Mouse (Mus musculus) limb, embryonic 13.5 days (tissue): ENCODE data around the gene Clec16a. TPM values are rescaled to one million over a fixed set of nuclear protein-coding genes. Genes with fewer than 3 reads are reported as not detected.

Source experiments
- ATAC-seq: fragments of 200-750 bp; cut with Nextera tagmentation; 2 replicates; pipeline ENCODE4 v1.8.0; 2017; ENCODE audit warnings: low read depth, moderate number of reproducible peaks, moderate TSS enrichment; ENCODE audit not compliant: low FRiP score
- H3K27ac ChIP-seq: fragments of 300-500 bp; sonication (generic); 2 replicates; pipeline ENCODE4 v1.5.1; 2015; ENCODE audit warnings: inconsistent platforms, mild to moderate bottlenecking, moderate library complexity
- H3K27me3 ChIP-seq: fragments of 300-500 bp; sonication (generic); 2 replicates; pipeline ENCODE4 v1.6.1; 2015; ENCODE audit warnings: mild to moderate bottlenecking, inconsistent platforms
- H3K36me3 ChIP-seq: fragments of 300-500 bp; sonication (generic); 2 replicates; pipeline ENCODE4 v1.6.1; 2015; ENCODE audit warnings: inconsistent platforms, mild to moderate bottlenecking, moderate library complexity
- H3K4me1 ChIP-seq: fragments of 300-500 bp; sonication (generic); 2 replicates; pipeline ENCODE4 v1.6.1; 2015; ENCODE audit warnings: inconsistent platforms
- H3K4me2 ChIP-seq: fragments of 300-500 bp; sonication (generic); replicated peaks from 2 replicates; pipeline ENCODE4 v1.6.1; 2015; ENCODE audit warnings: inconsistent platforms, mild to moderate bottlenecking, moderate library complexity
- H3K4me3 ChIP-seq: fragments of 300-500 bp; sonication (generic); 2 replicates; pipeline ENCODE4 v1.5.1; 2015; ENCODE audit warnings: moderate library complexity, mild to moderate bottlenecking, inconsistent platforms
- H3K9ac ChIP-seq: fragments of 300-500 bp; sonication (generic); 2 replicates; pipeline ENCODE4 v1.6.1; 2015; ENCODE audit warnings: mild to moderate bottlenecking, inconsistent platforms
- H3K9me3 ChIP-seq: fragments of 300-500 bp; sonication (generic); 2 replicates; pipeline ENCODE4 v1.6.1; 2016; ENCODE audit warnings: inconsistent platforms
- WGBS: fragments of 180-500 bp; shearing (Covaris S2); methylation state at CpG from one replicate; pipeline ENCODE4 v1.1.7; 2015; 5-methylcytosine and 5-hydroxymethylcytosine counted together
- polyA plus RNA-seq: library from polyadenylated mRNA; unstranded; fragments of >200 nt; fragmentation: Nextera tagmentation; extraction: Ambion mirVana; gene quantifications from 2 replicates; pipeline ENCODE4 v1.2.1, GENCODE M21; 2015

Clec16a gene
- polyA plus RNA-seq, 1 experiment from 2014 or later, result 42.1 TPM

DNA sequence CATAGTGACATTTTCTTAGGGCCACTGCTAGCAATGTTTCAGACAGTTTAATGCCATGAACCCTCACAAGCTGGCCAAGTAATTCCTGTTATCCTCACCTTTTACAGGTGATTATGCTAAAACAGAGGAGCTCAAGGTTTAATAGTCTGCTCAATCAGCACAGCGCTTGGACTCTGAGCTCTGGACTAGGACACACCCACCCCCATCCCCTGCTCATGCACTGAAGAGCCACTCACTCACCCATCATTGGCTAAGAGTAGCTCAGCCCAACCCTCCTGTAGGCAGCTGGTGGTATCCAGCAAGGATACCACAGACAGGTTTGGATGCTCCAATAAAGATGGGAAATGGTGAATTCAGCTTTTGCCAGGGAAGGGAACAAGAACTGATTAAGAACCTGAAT is 111.8 kb downstream of the Clec16a start:
- Histone ChIP-seq H3K36me3 (no peaks in the 10 kb centered on the region), H3K27me3 (no peaks in the 10 kb centered on the region), H3K4me1 (peaks cover 36% of the 10 kb centered on the region), H3K27ac (peak overlapping the region; percentile 22; the same call in 1 of the 2 replicates), H3K4me2 (no peak overlapping the region), H3K9me3 (no peaks in the 10 kb centered on the region), H3K9ac (0 out of 2 replicates have a peak overlapping the region, but pooled peaks have one; percentile 13), H3K4me3 (no peak overlapping the region)
- WGBS, result 36% methylated on average over 1 of the region's 1 CpGs
- ATAC-seq, result no peak

DNA sequence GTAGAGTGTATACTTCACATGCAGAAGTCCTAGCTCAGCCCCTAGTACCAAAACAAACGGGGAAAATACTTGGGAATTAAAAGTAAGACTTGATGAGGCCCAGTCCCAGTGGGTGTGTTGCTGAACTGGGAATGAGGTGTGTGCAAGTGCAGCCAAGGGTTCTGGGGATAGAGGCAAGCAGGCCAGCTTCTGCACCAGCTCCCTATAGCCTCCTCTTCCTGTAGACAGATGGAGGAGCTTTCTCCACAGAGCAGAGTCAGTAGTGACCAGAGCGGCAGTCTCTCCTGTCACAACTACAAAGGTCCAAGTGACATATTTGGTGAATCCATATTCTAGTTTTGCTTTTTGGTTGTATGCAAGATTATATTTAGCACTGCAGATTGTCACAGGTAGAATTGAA is 114.1 kb downstream of the Clec16a start:
- Histone ChIP-seq H3K27me3 (no peaks in the 10 kb centered on the region), H3K9ac (no peak overlapping the region), H3K9me3 (no peaks in the 10 kb centered on the region), H3K4me3 (no peak overlapping the region), H3K27ac (no peak overlapping the region), H3K4me1 (peaks cover 37% of the 10 kb centered on the region), H3K36me3 (no peaks in the 10 kb centered on the region), H3K4me2 (no peak overlapping the region)
- WGBS, result 81% methylated on average over 2 of the region's 2 CpGs
- no peak for ATAC-seq

DNA sequence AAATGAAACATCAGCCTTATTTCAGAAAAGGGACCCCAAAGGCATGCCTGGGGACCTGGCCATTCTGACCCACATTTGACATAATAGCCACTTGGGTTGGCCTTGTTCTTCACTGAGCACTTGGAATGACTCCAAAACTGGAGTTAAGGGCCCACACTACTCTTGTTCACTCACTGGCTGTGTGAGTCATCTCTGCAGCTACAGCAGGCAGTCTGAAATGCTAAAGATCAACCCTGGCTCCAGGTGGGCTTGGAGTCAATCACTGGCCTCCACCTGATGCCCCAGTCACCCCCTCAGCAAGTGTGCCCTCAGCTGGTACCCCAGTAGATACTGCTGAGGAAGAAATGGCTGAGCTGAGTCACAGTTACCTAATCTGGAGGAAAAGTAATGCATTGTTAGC is 115.4 kb downstream of the Clec16a start:
- Histone ChIP-seq H3K27ac (no peak overlapping the region), H3K4me2 (no peak overlapping the region), H3K9ac (no peak overlapping the region), H3K36me3 (no peaks in the 10 kb centered on the region), H3K4me1 (peaks cover 44% of the 10 kb centered on the region), H3K9me3 (no peaks in the 10 kb centered on the region), H3K27me3 (no peaks in the 10 kb centered on the region), H3K4me3 (no peak overlapping the region)
- ATAC-seq, result no peak

DNA sequence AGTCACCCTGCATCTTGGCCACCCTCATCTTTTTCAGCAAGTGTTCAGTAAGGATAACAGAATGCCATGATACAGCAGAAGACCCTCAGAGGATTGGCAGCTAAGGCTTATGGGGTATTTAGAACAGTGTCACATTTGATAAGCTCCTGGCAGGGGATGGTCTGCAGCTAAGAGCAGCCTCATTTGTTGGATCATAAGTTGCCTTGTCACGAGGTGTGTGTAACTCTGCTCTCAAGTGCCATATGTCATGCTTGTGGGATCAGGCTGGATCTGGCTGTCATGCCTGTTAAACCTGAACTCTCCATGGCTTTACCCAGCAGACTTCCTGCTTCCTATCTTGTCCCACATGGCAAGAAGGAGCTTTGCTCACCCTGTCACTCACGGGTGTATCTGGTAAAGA is 116.2 kb downstream of the Clec16a start:
- WGBS, result 61% methylated on average over 2 of the region's 2 CpGs
- Histone ChIP-seq H3K36me3 (no peaks in the 10 kb centered on the region), H3K27me3 (no peaks in the 10 kb centered on the region), H3K27ac (no peak overlapping the region), H3K4me3 (no peak overlapping the region), H3K9ac (no peak overlapping the region), H3K4me1 (peaks cover 42% of the 10 kb centered on the region), H3K4me2 (no peak overlapping the region), H3K9me3 (no peaks in the 10 kb centered on the region)
- no peak for ATAC-seq

DNA sequence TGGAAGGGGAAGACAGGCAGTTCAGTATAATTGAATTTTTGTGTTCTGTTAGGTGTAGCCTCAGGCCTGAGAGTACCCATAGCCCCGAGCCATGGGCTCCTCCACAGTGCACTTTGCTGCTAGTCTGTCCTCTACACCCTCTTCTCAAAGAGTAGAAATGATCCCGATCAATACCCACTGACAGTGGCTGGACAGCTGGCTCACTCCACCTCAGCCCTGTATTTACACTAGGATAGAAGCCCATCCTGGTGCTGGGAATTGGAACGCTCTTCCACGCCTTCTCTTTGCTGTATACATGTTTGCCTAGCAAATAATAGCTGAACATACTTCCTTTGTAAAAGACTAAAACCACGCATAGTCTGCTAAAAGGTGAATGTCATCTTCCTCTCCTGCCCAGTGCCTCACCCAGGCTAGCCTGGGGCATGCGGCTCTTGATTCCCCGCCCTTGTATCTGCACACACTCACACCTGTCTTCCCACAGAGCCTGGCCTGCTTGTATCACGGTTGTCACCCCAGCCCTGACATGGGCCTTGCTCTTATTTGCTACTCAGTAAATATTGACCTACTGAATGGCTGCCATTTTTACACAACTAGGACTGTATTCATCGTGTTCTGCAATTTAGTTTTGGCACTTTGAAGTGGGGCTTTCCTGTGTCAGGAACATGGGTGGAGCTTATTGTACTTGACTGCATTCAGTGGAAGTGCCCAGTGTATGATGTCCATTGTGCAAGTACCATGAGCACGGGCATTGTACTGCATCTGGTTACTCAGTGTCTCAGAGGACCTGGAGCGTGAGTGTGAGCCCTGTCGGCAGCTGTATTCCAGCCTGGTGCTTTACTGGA is 119.0 kb downstream of the Clec16a start:
- Histone ChIP-seq H3K4me2 (no peak overlapping the region), H3K9ac (no peak overlapping the region), H3K36me3 (no peaks in the 10 kb centered on the region), H3K27ac (no peak overlapping the region), H3K4me1 (peaks cover 43% of the 10 kb centered on the region), H3K4me3 (no peak overlapping the region), H3K9me3 (no peaks in the 10 kb centered on the region), H3K27me3 (no peaks in the 10 kb centered on the region)
- ATAC-seq, result no peak
- 84% methylated on average over 12 of the region's 12 CpGs for WGBS

DNA sequence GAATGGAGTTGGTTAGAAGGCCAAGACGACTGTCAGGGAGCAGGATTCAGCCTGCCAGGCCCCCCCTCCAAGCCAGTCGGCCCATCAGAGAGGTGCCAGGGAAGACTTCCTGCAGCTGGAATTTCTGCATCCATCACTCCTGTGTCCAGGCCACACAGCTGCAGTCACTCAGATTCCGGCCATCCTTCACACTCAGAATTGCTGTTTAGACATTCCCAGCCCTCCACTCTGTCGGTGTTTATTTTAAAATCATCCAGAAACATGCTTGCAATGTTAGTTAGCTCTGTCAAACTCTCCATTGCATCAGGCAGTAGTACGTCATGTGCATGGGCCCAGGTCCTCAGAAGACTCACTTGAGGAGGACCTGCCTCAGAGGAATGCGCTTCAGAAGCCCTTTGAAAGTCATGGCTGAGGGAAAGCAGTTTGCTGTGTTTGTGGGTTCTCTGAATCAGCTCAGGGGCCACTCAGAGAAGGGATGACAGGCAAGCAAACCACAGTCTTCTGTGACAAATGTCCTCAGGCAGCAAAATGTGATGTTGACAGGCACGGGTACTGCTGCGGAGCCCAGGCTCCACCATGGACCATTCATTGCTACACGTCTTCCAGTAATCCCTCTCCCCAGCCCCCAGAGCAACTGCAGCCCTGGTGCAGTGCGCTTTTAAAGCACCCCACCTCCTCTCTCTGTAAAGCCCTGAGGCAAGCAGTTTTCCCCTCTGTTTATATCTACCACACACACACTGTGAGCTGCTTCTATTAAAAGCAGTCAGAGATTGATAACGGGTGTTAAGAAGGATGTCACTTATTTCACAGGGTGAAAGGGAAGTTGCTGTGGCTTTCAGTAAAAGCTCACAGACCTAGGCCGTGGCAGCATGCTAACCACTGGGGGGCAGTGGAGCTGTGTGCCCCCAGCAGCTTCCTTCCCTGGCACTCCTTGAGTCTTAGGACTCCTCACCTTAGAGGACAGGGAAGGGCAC is 120.1 kb downstream of the Clec16a start:
- peak overlapping the region; percentile 39; the same call in 1 of the 2 replicates for H3K9ac ChIP-seq

DNA sequence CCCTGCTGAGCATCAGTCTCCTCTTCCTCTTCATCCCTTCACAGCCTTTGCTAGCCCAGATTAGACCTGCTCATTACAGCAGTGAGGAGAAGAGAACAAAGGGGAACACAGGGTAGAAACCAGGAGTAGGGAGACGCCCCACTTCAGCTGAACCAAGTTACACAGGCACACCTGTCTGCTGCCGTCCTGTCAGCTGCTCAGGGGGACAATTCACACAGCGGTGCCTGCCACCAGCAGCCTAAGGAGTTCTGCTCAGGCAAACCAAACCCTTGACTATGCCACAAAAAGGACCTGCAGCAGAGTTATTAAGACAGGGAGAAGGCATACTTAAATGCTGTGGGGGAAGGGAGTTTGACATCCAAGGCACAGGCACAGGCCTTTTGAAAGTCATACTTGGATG is 121.6 kb downstream of the Clec16a start:
- no peaks in the 10 kb centered on the region for H3K27me3 ChIP-seq
- no peak overlapping the region for H3K4me3 ChIP-seq
- peaks cover 32% of the 10 kb centered on the region for H3K4me1 ChIP-seq
- WGBS, result 66% methylated on average over 3 of the region's 3 CpGs
- no peak overlapping the region for H3K4me2 ChIP-seq
- H3K9ac ChIP-seq, result no peak overlapping the region
- H3K9me3 ChIP-seq, result no peaks in the 10 kb centered on the region
- no peak overlapping the region for H3K27ac ChIP-seq
- H3K36me3 ChIP-seq, result no peaks in the 10 kb centered on the region
- no peak for ATAC-seq

More for the DNA sequence above, 120.1 kb downstream of the Clec16a start:
- peaks cover 41% of the 10 kb centered on the region for H3K4me1 ChIP-seq
- ATAC-seq, result peak; percentile 39; the same call in 1 of the 2 replicates
- peak overlapping the region; percentile 28; the same call in 1 of the 2 replicates for H3K27ac ChIP-seq
- H3K27me3 ChIP-seq, result no peaks in the 10 kb centered on the region
- no peak overlapping the region for H3K4me2 ChIP-seq
- WGBS, result 33% methylated on average over 12 of the region's 12 CpGs
- H3K4me3 ChIP-seq, result no peak overlapping the region
- H3K9me3 ChIP-seq, result no peaks in the 10 kb centered on the region
- no peaks in the 10 kb centered on the region for H3K36me3 ChIP-seq

DNA sequence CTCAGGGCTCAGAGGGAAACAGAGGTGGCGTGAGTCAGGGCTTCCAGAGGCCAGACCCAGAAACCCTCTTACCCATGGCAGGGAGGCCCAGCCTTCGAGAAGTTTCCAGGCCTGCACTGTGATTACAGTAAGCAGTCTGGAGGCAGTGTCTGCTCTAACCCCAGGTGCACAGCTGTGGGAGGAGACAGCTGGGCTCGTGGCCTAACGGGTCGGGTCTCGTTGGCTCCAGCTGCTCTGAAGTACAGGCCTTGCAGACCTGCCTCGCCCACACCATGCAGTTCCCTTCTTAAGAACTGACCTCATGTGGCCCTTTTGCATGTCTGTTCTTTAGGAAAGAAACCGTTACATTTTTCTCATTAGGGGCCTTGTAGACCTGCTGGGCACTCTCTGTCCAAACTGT is 123.3 kb downstream of the Clec16a start:
- no peak for ATAC-seq
- Histone ChIP-seq H3K36me3 (no peaks in the 10 kb centered on the region), H3K4me3 (no peak overlapping the region), H3K4me1 (peaks cover 32% of the 10 kb centered on the region), H3K9me3 (no peaks in the 10 kb centered on the region), H3K27me3 (no peaks in the 10 kb centered on the region), H3K27ac (peak overlapping the region; percentile 22; the same call in 1 of the 2 replicates), H3K4me2 (no peak overlapping the region), H3K9ac (no peak overlapping the region)
- WGBS, result 31% methylated on average over 8 of the region's 8 CpGs

DNA sequence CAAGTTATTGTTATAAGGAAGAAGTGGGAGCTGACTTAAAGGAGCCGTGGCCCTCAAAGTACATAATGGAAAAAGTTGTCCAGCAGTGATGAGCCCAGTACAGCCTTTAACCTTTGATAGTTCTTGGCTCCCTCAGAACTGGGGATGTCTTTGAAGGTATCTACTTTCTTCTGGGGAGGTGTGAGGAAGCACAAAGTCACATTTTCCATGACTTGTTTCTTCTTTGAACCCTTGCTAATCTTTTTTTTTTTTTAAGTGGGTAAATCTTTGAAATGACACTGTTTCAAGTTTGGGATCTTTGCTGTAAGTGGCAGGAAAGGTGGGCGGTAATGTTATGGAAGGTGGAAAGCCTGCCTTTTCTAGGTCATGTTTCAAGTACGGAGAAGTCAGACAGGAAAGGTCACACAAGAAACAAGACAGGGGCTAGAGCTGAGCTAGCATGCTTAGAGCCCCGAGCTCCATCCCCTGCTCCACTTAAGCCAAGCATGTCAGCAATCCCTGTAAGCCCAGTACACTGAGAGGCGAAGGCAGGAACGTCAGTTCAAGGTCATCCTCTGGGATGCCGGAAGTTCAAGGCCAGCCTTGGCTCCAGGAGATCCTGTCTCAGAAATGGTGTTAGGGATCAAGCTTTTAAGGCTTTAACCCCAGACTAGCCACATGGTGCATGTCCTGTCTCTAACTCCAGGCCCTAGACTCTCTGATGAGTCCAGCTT is 124.0 kb downstream of the Clec16a start:
- Histone ChIP-seq H3K4me2 (no peak overlapping the region), H3K27me3 (no peaks in the 10 kb centered on the region), H3K9me3 (no peaks in the 10 kb centered on the region), H3K36me3 (no peaks in the 10 kb centered on the region), H3K27ac (no peak overlapping the region), H3K9ac (no peak overlapping the region), H3K4me3 (no peak overlapping the region), H3K4me1 (peaks cover 32% of the 10 kb centered on the region)
- ATAC-seq, result no peak
- WGBS, result 72% methylated on average over 7 of the region's 7 CpGs

DNA sequence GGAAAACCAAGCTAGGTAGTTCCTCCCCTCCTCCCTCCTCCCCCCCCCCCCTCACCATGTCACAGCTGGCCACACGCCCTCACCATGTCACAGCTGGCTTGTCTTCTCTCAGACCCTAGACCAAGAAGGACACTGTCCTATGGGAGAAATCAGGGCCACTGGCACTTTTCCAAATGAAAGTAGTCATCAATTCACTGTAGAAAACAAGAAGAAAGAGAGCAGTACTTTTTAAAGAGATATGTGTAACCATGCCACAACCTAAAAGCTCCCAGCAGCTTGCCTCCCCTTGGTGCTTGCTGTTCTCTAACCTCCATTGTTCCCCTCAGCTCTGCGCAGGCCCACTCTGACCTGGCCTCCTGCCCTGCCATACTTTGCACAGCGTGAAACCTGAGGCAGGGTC is 124.8 kb downstream of the Clec16a start:
- Histone ChIP-seq H3K9ac (no peak overlapping the region), H3K9me3 (no peaks in the 10 kb centered on the region), H3K4me3 (no peak overlapping the region), H3K27me3 (no peaks in the 10 kb centered on the region), H3K27ac (no peak overlapping the region), H3K36me3 (no peaks in the 10 kb centered on the region), H3K4me2 (no peak overlapping the region), H3K4me1 (peaks cover 24% of the 10 kb centered on the region)
- ATAC-seq, result no peak
- 65% methylated on average over 3 of the region's 3 CpGs for WGBS

DNA sequence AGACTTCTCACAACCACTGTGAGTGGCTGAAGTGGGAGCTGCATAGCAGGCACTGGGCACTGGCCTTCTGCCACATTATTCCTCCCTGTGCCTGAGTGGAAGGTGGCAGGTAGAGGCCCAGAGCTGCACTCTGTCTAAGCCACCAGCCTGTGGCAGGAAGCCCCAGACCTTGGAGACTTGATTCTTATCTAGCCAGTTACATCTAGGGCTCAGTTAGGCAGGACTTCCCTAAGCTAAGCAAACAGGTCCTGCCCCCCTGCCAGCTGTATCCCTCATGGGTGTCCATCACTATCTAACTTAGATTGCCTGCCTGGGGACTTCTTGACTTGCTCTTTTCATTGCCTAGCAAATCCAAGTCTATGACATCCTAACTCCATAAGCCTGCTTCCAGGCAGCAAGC is 127.4 kb downstream of the Clec16a start:
- no peak overlapping the region for H3K9ac ChIP-seq
- no peak overlapping the region for H3K27ac ChIP-seq
- H3K9me3 ChIP-seq, result no peaks in the 10 kb centered on the region
- no peak overlapping the region for H3K4me2 ChIP-seq
- H3K4me3 ChIP-seq, result no peak overlapping the region
- H3K4me1 ChIP-seq, result peaks cover 7% of the 10 kb centered on the region
- no peaks in the 10 kb centered on the region for H3K36me3 ChIP-seq
- no peaks in the 10 kb centered on the region for H3K27me3 ChIP-seq
- no peak for ATAC-seq

DNA sequence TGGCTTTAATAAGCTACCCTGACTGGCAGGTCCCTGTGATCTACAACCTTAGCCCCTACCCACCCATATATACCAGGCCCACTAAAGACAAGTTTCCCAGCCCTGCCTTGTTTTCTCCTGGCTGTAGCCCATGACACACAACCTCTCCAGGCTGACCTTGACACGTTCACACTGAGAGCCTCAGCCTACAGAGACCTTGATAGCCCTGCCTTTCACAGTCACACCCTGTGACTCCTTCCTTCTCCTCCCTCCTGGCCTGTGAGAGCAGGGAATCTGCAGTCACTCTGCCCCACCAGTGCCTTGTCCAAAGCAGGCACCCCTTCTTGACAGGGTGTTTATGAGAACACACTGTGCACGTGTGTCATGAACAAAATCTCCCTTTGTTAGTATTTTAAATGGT is 128.9 kb downstream of the Clec16a start:
- 29% methylated on average over 2 of the region's 2 CpGs for WGBS
- Histone ChIP-seq H3K36me3 (no peaks in the 10 kb centered on the region), H3K4me1 (no peaks in the 10 kb centered on the region; the same call in 1 of the 2 replicates), H3K27me3 (no peaks in the 10 kb centered on the region), H3K9ac (no peak overlapping the region), H3K4me3 (no peak overlapping the region), H3K9me3 (no peaks in the 10 kb centered on the region), H3K4me2 (no peak overlapping the region), H3K27ac (no peak overlapping the region)
- ATAC-seq, result no peak
